Mouse (Mus musculus) brain, embryonic 14.5 days (tissue): ENCODE data around the gene Gm28036. TPM values are rescaled to one million over a fixed set of nuclear protein-coding genes. Genes with fewer than 3 reads are reported as not detected.
"Not testable (repeated sequence)": the region's sequence is repeated elsewhere in the genome, so short reads cannot be mapped to it uniquely, and the experiment has no call there.

ENCODE experiments used
- DNase-seq: peaks from one replicate; pipeline ENCODE4 v3.0.0-alpha.2; 2011; ENCODE audit warnings: low read depth
- CTCF ChIP-seq: fragments of 200-500 bp; IDR thresholded peaks from 2 replicates; pipeline ENCODE4 v1.5.1; 2012; ENCODE audit warnings: inconsistent platforms, mild to moderate bottlenecking, moderate library complexity, borderline replicate concordance; ENCODE audit not compliant: insufficient read depth, insufficient read length; ENCODE audit errors: extremely low read depth
- POLR2A ChIP-seq: fragments of 200-500 bp; IDR thresholded peaks from 2 replicates; pipeline ENCODE4 v1.6.1; 2012; ENCODE audit warnings: mild to moderate bottlenecking, inconsistent platforms, borderline replicate concordance; ENCODE audit not compliant: poor library complexity, insufficient read depth, insufficient read length, severe bottlenecking; ENCODE audit errors: extremely low read depth
- polyA plus RNA-seq: library from polyadenylated mRNA; depleted of rRNA; stranded (reverse); fragments of >200 nt; gene quantifications from 2 replicates; pipeline ENCODE4 v1.2.3, GENCODE M21; 2012

Gm28036 gene
- polyA plus RNA-seq, 1 experiment, result 13.2 TPM

DNA sequence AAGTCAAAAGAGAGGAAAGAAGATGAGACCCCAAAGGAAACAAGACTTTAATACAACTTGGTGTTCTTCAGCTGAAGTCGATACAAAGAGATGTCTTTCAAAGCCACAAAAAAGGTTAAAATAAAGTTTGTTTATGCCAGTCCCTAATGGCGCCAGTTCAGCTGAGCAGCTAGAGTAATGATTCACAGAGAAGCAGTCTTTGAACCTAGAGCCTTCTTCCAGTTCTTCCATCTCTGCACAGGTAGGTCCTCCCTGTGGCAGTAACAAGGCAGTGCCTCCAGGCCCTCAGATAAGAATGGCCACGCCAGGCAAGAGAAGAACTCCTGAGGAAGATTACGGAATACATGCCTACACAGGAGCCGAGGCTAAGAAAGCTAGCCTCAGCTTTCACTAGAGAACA lies 3.2 kb downstream of the Gm28036 start:
- TF ChIP-seq CTCF (no peak), POLR2A (no peak)

DNA sequence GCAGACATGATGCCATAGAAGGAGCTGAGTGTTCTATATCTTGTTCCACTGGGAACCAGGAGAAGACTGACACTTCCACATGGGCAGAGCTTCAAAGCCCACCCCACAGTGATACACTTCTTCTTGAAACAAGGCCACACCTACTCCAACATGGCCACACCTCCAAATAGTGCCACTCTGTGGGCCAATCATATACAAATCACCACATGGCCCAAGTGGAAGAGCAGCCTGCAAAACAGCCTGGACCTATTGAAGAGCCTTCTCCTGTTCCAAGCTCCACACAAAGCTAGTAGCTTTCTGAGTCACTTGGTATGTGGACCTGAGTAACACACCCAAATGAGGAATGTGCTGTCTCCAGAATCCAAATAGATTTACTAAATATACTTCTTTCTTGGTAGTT lies 7.3 kb downstream of the Gm28036 start:
- no peak for DNase-seq
- no peak for TF ChIP-seq CTCF
- TF ChIP-seq POLR2A, result no peak

More for the DNA sequence above, 3.2 kb downstream of the Gm28036 start:
- DNase-seq, result no peak

DNA sequence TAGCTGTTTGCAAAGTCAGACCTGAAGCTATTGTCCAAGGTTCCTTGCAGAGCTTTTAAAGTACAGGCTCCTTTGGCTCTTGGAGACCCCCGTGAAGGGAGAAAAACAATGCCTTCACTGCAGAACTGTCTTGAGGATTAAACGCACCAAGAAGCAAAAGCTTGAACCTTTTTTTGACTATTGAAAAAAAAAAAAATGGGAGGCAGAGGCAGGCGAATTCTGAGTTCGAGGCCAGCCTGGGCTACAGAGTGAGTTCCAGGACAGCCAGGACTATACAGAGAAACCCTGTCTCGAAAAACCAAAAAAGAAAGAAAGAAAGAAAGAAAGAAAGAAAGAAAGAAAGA lies 14.8 kb downstream of the Gm28036 start:
- not testable (repeated sequence) for DNase-seq

DNA sequence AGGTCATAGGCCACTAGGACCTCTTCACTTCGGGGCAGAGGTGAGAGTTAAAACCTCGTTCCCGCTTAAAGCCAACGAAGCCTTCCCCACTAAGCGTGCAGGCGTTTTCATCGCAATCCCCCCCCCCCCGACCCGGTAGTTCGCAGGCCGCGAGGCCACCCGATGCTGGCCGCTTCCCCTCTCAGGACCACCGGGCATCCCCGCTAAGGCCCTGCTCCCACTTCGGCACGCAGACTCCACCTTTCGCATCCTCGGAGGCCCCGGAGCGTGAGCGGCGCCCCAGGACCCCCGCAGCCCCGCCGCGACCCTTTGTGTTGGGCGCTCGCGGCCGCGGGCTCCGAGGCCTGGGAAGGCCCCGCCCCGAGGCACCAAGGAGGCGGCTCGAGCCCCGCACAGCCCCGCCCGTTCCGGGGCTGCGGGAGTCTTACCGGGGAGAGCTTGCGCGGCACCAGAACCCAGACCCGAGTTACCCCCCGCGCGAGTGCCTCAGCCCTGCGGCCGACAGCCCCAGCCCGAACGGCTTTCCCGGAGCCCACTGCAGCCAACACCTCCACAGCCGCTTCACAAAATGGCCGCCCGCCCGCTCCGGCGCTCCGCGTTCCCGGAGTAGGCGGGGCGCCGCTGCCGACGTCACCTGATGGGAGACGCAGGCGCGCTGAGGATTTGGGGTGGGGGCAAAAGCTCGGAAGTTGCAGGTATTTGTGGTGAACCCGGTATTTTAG lies 15.4 kb downstream of the Gm28036 start, which contains the start of the genes Cpne1 and Rbm12:
Cpne1 (minus strand) TSS at position 608 of the 722 bp plus-strand sequence.
Rbm12 (minus strand) TSS at position 621 of the 722 bp plus-strand sequence.
- DNase-seq, result peak; percentile 96
- no peak for TF ChIP-seq CTCF
- peak; percentile 79 for TF ChIP-seq POLR2A

DNA sequence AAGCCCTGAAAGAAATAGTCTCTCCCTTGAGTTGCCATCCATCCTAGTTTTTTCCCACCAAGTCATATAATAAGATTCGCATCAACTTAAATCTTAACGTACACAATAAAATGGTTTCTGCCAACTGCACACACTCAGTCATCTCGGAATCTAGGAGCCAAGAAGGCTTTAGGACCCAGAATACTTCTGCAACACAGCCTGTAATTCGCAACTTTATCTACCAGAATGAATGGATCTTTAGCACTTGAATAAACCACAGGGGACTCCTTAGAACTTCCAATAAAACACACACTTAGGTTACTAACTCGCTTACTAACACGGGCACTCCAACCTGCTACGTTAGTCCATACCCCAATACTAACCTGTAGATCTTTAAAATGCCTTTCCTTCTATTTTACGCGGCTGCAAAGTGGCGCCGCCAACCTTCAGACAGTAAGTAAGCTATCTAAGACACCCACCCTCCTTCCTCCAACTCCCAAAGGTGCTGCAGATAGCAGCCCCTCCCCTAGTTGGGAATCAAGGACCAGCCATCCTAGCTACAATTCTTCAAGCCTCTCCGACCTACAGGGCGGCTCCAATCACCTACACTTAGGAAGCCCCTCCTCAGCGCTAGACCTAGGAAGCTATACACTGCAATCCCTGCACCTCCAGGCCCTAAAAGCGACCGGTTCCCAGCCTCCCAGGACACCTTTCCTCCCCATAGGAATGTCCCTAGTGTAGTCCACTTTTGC lies 16.1 kb downstream of the Gm28036 start:
- peak; percentile 62 for DNase-seq
- TF ChIP-seq POLR2A, result no peak
- no peak for TF ChIP-seq CTCF

DNA sequence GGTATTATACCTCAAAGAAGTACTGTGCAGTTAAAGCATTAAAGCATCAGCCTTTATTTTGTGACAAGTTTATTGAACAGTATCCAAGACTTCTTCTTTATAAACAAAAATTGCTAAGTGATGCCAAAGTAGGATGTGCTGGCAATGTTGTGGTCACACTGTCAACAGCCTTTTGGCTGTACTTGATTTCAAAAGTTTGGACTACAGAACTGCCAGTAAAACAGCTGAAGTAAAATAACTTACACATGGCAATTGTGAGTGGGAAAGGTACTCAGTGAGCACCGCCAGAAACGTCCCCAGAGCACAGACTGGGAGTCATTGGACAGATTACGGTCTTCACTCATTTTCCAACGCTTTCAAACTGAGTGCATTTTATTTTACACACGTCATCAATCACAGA lies 35.0 kb downstream of the Gm28036 start:
- TF ChIP-seq CTCF (no peak), POLR2A (no peak)

DNA sequence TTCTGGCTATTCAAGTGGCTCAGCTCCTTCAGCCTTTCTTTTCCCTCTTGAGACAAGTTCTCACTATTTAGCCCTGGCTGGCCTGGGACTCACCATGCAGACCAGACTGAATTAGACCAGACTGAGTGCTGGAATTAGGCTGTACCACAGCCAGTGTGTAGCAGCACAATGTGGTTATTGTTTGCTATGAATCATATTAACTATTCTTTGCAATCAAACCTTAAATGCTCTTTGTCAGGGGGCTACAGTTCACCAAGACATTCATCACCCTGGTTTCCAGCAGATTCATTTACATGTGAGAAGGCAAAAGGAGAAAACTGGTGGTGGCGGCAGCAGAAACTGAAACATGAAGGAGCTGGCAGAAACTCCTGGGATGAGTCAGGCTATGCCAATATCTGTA lies 37.1 kb downstream of the Gm28036 start:
- DNase-seq, result peak; percentile 76
- TF ChIP-seq POLR2A, result no peak
- no peak for TF ChIP-seq CTCF

More for the DNA sequence above, 35.0 kb downstream of the Gm28036 start:
- DNase-seq, result no peak

DNA sequence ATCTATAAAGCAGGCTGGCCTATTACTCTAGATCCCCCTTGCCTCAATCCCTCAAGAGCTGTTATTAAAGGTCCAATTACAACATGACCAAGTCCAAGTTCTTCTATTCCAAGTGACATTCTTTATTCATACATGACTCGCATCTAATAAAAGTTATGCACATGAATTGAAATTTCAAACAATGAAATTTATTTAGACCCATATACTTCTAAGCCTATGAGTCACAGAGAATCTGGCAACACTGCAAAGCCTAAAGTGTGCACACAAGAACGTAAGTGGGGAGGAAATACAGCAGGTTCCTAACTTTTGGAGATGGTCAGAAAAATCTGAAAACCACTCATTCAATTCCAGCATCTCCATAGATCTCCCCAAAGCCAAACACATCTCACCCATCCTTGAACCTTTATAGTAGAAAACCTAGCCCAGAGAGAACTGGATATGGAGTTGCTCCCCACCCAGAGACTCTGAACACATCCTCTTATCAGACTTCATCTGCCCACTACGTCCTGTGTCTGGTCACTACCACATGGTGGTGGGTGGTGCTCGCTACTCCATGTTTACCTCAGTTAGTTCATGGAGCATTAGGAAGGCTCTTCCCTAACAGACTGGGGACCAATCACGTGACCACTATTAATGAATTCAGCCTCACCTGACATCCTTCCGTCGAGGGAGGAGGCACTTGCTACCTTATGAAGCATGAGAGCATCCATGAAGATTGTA lies 39.3 kb downstream of the Gm28036 start:
- DNase-seq, result no peak

DNA sequence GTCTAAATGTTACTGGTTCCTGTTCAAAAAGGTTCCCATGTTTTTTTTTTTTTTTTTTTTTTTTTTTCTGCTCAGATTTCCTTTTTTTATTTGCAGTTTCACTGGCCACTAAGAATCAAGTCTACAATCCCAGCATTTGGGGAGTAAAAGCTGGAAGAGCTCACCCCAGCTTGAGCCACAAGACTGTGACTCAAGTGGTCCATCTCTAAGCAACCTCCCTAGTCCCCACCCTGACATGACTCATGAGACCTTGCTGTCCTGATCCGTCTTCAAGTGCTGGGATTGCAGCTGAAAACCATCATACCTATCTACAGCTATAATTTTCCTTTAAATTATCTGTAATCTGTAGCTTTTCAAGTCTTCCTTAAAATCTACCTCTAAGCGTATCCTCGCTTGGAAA lies 42.4 kb downstream of the Gm28036 start:
- no peak for DNase-seq
- TF ChIP-seq POLR2A (no peak), CTCF (no peak)

More for the DNA sequence above, 39.3 kb downstream of the Gm28036 start:
- TF ChIP-seq POLR2A (no peak), CTCF (no peak)

DNA sequence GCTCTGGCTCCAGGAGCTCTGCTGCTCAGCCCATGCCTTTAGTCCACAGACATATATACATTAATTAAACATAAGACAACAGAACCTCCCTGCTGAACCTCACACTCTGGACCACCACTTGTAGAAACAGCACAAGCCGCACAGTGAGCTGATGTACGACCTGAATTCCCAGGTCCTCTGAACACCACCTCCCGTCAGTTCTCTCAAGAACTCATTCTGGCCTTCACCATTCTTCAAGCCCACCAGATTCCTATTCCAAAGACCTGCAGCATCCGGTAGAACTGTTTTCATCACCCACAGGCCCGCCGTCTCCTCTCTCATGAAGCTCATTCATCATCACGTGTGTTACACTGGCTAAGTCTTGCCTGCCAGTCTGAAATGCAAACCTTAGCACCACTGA lies 46.5 kb downstream of the Gm28036 start:
- no peak for DNase-seq
- TF ChIP-seq CTCF, result no peak
- TF ChIP-seq POLR2A, result no peak

DNA sequence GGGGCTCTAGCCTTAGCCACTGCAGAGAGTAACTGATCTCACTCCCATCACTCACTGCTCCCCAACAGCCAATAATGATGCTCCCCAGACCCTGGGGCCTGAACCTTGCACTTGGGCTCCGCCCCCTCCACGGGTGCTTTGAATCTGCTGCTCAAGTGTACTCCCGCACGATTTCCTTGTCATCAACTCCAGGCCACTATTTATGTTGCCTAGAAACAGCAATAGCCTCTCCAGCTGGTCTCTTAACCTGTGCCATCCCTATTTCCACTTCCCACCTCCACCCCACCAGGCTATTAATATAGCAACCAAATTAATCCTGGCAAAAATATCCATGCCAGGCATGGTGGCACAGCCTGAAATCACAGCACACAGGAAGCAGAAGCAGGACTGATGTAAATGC lies 47.2 kb downstream of the Gm28036 start:
- no peak for DNase-seq
- TF ChIP-seq POLR2A, result no peak

DNA sequence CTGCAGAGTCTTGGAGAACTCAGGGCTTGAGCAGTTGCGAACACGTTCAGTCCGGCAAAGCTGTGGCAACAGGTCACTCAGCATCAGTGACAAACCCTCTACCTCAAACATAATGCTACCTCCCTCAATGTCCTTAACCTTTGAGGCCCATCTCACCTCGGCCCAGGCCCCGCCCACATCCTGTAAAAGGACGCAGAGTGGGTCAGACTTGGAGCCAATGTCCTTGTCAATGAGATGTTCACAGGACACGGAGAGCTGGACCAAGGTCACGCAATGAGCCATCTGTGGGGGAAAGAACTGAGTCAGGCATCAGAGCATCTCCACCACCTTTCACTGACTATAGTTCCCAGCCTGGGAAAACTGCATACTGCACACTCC lies 47.7 kb downstream of the Gm28036 start:
- TF ChIP-seq CTCF (no peak), POLR2A (no peak)
- no peak for DNase-seq
